Mouse (Mus musculus) frontal cortex, postnatal 25 days (tissue): ENCODE results near the gene Ctu1.
A peak's percentile ranks its signal among the peaks of the same experiment; 100 is the strongest.
"Not testable (repeated sequence)": the region's sequence is repeated elsewhere in the genome, so short reads cannot be mapped to it uniquely, and the experiment has no call there.

ENCODE experiments used
- DNase-seq, 2 experiments: peaks; one replicate each; pipeline ENCODE4 v3.0.0; 2022; ENCODE audit warnings: low spot score in 2 of 2

Ctu1 gene

DNA sequence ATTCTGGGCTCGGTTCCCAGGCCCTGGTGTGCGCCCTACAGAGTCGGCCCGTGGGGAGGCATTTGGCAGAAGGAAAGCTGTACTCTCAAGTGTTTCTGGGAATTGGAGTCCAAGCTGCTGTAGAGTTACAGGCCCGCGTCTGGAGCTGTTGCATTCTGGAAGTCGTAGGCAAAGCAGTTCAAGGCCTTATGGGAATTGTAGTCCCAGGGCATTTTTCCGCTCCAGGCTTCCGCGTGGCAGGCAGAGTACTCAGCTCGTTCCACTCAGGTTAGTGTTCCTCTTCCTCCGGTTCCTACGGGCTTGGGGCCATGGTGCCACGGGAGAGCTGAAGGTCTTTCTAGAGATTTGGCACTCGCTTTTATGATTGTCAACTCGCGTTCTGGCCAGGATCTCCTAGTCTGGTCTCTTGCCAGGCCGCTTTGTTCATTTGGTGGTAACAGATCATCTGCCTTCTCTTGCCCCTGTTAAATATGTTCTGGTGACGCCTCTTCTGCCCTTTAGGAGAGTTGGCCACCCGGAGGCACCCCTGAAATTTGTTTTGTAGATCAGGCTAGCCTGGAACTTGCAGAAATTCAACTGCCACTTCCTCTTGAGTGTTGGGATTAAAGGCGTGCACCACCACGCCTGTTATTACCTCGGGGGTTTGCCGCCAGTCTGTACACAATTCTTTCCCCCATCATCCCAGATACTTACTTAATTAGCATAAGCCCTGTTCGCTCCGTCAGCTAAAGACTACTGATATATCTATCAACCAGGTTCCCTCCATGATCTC lies at the start of gene Ctu1:
Gene Ctu1, plus strand, starts transcription at position 208 of the 772 bp plus-strand sequence.
- DNase-seq = peak; percentile 80 to 88

DNA sequence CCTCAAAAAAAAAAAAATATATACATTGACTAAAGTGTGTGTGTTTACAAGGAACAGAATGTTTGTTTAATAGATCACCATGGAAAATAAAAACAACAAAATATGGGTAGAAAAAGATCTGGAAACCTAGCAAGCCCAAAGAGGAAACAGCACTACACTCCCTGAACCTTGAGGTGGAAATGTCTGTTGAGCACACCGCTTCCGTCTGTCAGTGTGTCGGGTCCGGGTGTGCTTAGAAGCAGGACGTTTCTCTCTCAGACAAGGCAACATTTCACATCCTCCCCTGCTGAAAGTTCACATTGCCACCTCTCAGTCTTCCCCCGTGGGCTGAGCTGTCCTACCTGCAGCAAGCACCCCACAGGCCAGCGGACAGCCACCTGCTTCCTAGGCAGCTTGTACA lies 48.9 kb upstream of the Ctu1 start:
- no peak for DNase-seq

DNA sequence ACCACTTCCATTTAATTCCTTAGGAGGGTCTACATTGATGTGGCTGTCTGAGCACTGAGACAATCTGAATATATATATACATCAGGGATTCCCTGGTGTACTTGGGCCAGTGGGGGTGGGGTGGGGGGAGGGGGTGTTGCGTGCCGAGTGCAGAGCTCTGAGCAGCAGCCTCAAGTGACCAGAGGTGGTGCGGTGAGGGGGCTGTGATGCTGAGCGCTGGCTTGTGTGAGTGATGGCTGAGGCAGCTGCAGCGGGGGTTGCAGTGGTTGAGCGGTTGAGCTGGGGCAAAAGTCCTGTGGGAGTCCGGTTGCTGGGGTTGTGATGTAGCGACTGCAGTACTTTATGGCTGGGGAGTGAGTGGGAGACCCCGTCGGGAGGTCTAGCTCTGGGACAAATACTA lies 48.0 kb upstream of the Ctu1 start:
- DNase-seq = no peak

DNA sequence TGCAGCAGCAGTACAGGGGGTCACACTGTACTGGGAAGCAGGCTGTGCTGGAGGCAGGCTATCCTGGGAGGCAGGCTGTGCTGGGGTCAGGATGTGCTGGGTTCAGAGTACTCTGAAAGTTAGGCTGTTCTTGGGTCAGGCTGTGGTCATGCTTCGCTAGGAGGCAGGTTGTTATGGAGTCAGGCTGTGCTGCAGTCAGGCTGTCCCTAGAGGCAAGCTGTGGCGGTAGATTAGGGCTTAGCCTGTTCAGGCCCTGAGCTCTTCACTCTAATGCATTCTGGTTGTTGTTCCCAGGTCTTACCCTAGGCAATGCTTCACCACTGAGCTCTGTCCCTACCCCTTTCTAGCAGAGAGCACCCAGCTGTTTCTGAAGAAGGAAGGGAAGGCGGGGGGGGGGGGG lies 46.8 kb upstream of the Ctu1 start:
- no peak for DNase-seq

DNA sequence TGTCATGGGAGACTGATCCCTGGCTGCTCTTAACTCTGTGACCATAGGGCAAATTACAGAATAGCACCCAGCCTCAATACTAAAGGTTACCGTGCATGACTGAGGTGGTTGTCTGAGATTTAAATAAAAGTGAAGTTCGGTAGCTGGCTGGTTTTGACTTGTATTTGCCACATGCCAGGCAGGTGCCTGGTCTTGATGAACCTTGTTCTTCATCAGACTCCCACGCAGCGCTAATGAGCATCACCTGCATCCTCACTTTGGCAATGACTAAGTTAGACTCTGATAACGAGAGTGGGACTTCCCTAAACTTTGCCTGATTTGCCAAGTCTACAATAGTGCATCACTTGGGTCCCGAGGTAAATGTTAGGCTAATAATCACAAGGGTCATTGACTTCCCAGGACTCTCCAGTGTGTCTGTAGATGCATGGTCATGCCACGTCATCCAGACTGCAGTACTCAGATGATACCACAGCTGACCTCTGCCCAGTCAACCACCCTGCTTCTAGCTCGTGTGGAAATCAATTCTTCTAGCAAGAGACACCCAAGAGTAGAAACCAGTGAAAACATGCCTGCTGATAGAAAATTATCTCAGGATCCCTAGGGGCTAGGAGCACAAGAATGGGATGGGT lies 45.9 kb upstream of the Ctu1 start:
- DNase-seq = no peak

DNA sequence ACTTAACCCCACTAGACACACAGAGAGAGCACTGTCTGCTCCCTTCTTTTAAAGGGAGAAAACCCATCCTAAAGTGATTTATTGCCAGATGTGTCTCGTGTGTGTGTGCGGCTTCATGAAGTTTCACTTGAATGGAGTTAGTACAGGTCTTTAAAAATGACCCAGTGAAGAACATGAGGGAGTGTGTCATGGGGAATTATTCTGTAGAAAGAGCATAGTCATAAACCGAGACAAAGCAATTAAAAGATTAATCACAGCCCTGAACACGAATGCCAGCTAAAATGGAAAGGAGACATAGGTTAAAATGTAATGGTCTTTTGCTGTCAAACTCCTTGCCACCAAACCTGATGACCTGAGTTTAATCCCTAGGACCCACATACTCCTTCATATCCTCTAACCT lies 37.9 kb upstream of the Ctu1 start:
- no peak for DNase-seq

DNA sequence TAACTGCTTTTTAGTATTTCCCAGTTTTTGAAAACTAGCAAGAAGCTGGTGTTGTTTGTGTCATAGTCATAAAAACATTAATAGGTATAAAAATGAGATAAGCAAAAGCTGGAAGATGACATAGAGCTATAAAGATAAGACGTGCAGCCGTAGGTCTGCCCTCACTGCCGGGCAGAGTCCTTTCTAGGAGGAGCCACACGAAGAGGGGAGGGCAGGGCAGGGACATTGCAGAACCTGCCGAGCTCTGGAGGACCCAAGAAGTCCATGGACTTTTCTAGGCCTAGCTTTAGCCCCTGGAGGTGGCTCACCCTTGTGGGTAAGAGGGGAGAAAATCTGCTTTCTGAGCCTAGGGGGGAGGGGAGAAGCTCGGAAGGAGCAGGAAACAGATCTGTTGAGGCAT lies 37.3 kb upstream of the Ctu1 start, which contains the start of gene Ceacam18:
Gene Ceacam18, plus strand, starts transcription at position 208 of the 400 bp plus-strand sequence.
- no peak for DNase-seq

DNA sequence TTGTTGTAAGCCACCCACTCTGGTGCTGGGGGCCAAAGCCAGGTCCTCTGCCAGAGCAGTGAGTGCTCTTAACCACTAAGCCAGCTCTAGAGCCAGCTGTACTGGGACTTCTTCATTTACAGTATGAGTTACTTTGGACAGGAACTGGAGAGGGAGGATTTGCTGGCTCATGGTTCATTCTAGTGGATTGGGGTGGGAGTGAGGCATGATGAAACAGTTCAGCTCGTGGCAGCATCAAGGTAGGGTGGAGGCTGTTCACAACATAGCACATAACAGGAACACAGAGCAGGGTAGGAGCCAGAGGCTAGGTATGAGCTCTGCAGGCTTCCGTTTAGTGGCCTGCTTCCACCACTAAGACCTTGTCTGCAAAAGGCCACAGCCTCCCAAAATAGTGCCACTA lies 35.6 kb upstream of the Ctu1 start:
- no peak for DNase-seq

DNA sequence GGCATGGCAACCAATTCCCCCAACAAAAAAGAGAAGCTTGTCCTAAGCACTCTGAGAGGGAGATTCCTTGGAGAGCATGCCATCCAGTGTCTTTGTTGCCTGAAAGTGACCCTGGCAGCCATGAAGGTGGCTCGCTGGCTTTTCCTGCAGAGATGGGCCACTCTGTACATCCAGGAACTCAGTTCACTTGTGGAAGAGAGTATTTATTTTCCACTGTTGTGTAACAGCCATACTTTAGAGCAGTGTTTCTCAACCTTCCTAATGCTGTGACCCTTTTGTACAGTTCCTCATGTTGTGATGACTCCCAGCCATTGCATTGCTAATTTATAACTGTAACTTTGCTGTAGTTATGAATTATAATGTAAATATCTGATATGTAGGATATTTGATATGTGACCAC lies 34.7 kb upstream of the Ctu1 start:
- no peak for DNase-seq

DNA sequence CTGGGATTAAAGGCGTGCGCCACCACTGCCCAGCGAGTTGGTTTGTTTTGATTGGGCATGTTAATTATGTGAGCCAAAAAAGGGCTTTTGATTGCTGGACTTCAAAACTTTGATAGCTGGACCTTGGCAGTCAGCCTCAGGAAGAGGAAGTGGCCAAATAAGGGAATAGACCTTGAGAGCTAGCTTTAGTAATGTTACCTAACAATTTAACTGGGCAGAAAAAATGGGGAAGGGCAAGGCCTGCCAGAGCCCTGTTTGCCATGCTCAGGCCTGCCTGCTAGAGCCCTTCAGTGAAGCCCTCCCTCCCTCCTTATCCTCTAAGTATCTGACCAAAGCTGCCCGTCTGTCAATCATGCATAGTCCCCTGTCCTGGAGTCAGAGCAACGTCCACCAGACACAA lies 29.2 kb upstream of the Ctu1 start:
- DNase-seq = no peak

DNA sequence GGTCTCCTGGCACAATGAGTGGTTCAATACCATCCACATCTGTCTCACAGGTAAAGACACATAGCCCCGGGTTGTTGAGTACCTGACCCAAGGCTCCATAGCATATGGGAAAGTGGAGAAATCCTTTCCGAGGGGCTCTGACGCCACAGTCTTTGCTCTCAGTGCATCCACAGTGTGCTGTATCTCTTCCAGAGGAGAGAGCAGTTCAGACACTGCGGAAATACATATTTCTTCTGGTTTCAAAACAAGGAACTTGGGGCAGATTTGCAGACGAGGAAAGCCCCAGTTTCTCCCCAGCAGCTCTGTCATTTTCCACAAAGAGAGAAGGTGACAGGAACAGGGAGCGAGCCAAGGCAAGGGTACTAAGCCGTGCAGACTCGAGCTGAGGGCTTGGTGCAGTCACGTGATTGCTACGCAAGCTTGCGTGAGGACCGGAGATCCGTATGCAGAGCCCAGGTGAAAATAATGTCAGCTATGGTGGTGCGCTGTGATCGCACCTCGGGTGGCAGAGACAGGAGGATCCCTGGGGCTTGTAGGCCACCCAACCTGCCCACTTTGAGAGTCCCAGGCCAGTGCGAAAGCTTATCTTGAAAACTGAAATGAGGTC lies 28.7 kb upstream of the Ctu1 start:
- no peak for DNase-seq

DNA sequence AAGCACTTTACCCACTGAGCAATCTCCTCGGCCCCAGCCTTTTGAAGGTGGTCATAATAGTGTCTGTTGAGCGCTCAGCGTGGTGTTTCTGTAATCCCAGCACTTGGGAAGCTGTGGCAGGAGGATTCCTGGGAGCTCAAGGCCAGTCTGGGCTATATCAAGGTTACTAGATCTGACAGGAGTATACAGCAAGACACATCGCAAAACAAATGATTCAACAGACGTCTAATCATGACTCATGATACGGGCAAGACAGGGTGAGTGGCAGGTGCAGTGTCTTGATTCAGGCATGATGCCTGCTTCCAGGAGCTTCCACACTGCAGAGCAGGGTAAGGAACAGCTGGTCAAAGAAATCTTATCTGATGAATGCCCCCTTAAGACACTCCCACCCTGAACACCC lies 19.1 kb upstream of the Ctu1 start:
- DNase-seq = no peak

DNA sequence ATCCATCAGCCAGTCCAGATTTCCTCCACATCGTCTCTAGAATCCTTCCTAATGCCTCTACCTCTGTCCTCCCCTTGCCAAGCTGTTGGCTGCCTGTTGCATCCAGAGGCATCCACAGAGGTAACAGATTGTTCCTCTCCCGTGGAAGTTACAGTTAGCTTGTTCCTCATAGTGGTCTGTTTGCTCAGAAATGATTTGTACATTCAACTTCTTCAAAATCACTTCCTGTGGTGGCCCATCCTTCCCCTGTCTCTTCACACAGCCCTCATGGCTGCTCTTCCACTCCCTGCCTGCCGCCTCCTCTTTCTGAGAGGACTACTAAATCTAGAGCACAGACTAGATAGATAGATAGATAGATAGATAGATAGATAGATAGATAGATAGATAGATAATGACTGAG lies 17.3 kb upstream of the Ctu1 start:
- no peak for DNase-seq

DNA sequence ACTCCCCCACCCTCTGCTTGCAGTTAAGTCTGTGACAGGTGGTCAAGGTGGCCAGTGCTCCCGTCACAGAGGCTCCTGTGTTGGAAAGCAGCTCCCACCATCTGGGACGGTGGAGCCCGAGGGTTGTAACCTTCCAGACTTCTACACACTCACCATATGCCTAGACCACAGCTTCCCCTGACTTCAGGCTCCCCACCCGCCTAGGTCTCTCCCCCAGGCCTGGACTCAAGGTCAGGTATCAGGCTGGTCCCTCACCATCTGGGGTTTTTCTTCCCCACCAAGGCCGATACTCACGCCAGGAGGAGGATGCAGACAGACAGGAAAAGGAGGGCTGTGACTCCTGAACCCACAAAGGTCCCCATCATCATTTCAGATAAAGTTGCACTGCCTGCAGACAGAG lies 15.6 kb upstream of the Ctu1 start:
- DNase-seq = no peak

DNA sequence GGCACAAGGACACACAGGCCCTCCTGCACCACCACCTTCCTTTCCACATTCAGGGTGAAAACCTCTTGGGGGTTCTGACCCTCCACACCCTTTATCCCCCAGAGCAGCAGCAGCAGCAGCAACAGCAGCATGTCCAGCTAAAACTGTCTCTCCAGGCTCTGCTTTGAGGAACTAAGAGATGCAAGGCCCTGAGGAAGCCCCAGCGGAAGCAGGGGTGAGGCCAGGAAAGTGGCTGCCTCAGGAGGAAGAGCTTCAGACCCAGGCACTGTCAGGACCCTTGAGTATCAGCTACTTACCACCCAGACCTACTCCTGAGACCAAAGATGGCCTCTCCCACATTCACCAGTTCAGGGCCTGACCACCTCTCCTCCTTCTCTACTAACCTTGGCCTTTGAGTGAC lies 11.8 kb upstream of the Ctu1 start, which contains the start of gene Siglece:
Gene Siglece, minus strand, starts transcription at position 160 of the 400 bp plus-strand sequence.
- no peak for DNase-seq

DNA sequence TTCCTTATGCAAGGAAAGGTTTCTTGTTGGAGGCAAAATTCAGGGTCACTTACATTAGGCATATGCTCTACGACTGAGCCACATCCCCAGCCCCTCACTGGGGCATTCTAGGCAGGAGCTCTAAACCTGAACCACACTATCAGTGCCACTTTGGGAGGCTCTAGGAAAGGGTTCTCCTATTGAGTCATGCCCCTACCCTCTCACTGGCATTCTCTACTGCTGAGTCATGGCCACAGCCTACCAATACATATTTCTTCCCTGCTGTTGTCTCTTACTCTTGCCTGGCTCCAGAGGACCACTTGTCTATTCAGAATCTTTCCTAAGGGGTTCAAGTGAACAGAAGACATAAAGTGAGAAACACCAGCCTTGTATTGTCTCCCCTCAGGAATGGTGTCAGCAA lies 9.0 kb upstream of the Ctu1 start:
- no peak for DNase-seq

DNA sequence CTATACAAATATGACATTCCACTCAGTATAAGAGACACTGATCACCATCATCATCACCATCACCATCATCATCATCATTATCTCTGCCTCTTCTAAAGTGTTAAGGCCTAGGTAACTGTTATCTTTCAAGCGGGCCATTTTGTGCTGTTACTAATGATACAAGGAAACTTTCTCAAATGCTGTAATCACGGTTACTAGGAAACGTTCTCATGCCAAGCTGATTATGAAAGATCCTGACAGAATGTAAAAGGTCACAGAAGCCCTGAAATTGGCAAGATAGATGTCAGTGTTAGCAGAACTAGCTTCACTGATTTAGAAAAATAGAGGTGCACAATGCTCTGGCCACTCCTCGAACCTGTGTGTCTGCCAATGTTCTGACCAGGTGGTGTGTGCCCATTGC lies 4.6 kb upstream of the Ctu1 start:
- not testable (repeated sequence) for DNase-seq

DNA sequence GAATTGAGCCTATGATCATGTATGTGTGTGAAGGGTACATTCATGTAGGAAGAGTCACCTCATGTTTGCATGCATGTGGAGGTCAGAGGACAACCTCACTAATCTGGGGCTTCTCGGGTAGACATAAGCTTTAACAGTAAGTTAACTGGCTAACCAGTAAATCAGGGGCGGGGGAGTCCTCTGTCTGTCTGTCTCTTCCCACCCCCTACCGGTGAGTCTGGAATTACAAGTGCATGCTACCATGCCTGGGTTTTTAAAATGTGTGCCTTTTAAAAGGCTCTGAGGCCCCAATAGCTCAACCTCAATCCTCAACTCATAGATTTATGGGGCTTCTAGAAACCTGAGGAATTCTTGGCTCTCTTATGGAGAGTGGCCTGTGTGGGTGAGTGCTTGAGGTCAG lies 3.2 kb upstream of the Ctu1 start:
- no peak for DNase-seq

DNA sequence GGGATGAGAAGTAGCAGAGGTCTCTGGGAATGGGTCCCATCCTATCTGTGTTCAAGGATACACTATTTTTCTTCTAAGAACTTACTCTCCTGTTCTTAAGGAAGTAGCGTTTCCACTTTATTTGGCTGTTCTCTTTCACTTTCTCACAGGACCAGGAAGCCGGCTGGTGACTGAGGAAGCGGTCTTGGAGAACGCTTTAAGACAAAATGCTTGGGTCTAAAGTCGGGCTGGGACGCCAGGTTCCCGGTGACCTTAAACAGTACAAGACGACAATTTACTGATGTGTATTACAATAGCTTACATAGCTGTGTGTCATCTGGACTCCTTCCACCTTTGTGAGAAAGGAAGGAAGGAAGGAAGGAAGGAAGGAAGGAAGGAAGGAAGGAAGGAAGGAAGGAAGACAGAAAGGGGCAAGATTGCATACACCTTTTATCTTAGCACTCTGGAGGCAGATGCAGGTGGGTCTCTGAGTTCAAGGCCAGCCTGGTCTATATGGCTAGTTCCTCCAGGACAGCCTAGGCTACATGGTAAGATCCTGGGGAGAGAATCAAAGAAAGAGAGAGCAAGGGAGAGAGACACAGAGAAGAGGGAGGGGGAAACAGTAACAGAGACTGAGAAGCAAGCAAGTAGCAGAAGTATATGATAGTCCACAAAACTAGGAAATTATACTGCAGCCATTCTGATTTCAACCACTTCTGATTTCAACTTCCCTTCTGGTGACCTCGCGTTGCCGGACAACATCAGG lies 580 bp upstream of the Ctu1 start:
- DNase-seq = no peak

DNA sequence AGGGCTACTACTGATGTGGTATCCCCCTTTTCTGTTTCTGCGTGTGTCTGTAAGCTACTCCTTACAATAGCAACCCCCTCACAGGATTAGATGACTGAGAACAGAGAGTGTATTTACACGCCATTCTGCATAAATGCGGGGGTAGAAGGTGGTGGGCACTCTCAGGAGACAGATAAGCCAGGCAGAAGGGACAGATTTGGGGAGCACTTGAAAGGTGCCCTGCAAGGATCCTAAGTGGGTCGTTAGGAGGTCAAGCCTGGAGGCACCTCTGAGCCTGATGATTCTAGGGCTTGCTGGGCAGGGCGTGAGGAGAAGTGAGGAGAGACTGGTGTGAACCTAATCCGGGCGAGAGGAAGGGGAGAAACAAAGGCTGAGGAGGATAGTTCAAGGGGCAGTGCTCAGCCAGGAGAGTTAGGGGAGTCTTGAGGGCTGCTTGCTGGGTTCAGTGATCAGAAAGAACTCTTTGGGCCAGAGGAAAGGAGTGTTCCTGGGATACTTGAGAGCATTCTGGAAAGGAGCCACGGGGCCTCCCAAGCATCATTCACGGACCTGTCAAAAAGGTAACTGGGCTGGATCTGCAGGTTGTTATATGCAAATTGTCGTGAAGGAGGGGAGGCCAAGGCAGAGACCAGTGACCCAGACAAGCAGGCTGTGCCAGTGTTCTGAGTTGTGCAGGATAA lies 905 bp downstream of the Ctu1 start:
- no peak for DNase-seq

DNA sequence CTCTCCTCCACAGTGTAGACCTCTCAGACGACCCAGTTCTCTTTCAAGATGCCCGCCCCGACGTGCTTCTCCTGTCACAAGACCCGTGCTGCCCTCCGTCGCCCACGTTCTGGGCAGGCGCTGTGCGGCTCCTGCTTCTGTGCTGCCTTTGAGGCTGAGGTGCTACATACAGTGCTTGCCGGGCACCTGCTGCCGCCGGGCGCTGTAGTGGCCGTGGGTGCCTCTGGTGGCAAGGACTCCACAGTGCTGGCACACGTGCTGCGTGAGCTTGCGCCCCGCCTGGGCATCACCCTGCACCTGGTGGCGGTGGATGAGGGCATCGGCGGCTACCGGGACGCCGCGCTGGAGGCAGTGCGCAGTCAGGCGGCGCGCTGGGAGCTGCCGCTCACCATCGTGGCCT lies 3.3 kb downstream of the Ctu1 start:
- DNase-seq = no peak

DNA sequence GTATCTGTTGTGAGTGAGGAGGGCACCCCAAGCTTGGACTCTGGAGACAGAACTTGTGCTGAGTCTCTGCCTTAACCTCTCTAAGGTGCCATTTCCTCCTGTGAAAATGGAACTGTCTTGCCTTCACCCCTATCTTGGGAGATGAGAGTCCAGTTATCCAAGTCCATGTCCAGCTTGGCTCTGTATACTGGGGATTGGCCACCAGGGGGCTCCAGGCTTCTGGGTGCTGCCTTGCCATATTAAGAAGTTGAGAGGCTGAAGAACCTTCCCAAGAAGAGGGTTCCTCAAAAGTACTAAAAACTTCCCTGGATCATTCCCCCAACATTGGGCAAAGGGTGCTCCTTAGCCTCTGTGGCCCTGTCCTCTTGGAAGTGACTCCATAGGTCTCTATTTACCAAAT lies 6.7 kb downstream of the Ctu1 start:
- DNase-seq = peak; percentile 23 to 37
